Mouse (Mus musculus) cerebellum, adult 11-12 months (tissue): Measurements from ENCODE around the gene Clic1.

ENCODE experiments used
- DNase-seq: peaks from one replicate; pipeline ENCODE4 v3.0.0; 2022

Gene Clic1

DNA sequence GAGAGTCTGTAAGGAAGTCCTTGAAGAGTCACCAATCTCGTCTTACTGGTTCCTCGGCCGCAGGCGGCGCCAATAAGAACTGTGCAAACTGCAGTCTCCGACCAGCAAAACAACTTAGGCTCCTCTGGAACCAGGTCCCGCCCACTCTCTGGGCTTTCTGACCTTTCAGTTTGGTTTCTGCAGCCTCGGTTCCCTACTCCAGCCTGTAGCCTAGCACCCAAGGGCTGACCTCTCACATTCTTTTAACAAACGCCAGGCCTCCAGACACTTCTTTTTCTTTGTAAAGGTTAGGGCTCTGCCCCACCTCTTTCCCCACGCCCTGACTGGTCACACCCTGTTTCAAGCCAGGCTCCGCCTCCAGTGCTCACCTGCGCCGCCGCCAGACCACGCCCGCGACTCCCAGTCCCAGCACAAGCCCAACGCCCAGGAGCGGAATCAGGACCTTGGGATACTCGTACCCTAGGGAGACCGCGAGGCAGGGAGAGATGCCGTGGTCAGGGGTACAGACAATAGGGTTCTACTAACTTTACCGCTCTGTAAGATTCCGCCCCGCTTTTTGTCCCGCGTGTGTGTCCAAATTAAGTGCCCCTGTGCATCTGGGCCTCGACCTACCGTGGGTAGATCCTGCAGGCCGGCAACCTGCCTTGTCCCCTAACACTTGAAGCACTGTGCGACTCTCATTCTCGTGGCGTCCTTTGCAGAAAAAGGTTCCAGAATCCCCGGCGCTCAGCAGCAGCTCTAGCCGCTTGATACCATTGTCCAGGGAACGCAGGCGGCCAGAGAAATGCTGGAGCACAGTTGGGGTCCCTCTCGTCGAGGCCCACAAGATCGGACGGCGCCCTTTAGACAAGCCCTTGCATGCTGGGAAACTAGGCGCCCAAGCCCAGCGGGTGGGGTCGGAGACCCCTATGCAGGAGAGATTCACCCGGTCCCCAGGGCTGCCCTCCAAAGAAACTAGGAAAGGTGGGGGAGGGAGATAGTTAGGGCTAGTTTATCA, 15.5 kb downstream of the Clic1 start, which contains the start of gene Ly6g6c:
Gene Ly6g6c (plus strand): TSS at position 438 of the 997 bp plus-strand sequence.
- peak; percentile 73 for DNase-seq

DNA sequence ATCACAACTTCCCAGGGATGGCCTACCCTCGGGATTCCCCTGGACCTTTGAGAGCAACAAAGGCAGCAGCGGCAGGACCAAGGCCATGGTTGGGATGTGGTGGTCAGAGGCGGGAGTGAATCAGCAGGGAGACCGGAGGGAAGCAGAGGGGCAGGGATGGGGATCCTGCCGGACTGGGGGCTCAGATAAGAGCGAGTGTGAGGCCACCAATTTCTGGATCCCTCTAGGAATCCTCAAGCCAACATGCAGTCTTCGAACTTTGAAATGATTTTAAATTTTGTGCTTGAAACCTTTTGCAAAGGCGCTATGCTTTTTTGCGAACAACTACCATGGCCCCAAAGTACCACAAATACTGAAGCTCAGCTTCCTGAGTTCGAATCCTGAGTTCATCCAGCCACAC, 16.3 kb downstream of the Clic1 start, which contains the start of gene Mpig6b:
Gene Mpig6b (minus strand): TSS at position 101 of the 400 bp plus-strand sequence.
- no peak for DNase-seq

DNA sequence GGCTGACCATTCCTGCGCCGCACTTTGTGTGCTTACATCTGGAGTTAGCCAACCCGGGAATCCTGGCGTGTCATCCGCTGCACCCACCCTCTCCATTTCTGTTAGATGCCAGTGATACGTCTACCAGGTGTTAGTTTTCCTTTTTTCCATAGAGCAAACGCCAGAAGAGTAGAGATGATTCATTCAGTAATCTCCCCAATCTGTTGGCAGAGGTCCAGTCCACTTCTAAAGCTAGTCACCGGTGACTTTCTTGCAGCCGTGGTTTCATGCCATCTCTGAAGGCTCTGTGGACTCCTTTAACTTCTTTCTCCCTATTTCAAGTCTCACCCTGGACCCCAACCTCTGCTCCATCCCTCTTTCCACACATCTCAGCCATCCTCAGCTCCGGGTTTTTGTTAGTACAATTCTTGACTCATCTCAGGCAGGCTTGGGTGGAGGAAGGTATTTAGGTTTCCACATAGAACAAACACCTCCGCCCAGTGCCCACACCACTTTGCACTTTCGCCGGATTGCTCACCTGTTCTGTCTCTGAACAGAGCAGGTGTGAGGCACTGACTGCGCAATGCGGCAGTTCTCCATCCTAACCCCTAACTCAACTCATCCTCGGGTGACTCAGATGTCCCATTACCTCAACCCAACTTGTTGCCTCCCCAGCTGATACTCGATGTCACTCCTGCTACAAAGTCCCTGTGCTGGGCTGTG, 18.6 kb downstream of the Clic1 start:
- peak; percentile 55 for DNase-seq

DNA sequence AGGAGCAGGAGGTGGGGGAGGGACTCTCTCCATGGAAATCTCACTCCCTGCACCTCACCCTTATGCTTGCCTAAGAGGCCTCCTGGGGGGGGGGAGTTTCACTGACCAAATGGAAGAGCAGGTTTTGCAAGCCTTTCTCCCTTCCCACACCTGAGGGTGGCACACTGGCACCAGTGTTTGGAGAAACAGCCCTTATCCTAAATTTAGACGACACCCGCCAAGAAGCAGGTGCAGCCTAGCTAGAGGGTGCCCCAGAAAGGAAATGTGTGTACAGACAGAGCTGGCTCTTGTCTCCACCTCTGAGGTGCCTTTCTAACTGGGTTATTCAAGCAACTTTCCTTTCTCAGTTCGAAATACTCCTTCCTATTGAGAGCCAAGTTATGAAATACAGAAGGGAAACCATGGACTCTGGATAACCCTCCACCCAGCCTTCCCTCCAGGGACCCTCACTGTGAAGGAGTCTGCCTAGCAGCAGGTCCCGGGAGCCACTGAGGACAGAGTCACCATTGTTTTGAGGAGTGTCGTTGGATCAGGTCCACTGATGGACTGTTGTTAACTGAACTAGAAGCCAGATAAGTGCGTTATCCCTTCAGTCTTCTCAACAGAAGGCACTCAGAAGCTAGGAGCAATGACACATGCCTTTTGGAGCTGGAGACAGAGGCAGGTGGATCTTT, 20.9 kb downstream of the Clic1 start:
- peak; percentile 95 for DNase-seq

DNA sequence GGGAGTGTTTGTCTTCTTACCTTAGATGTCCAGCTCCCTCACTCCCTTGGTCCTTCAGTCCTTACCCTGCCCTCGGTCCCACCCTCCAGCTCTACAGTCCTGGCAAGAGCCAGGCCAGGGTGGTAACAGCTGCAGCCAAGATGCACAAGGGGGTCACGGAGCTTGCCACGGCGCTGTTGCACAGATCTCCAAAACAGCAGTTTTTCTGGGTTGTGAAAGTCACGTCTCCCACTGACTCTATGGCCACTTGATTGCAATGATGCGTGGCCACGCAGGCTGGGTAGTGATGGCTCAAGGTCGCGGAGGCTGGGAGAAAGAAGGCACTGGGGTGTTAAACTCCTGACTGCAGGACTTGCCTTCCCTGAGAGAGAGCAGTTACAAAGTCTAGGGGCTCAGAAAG, 21.7 kb downstream of the Clic1 start:
- DNase-seq: peak; percentile 56

DNA sequence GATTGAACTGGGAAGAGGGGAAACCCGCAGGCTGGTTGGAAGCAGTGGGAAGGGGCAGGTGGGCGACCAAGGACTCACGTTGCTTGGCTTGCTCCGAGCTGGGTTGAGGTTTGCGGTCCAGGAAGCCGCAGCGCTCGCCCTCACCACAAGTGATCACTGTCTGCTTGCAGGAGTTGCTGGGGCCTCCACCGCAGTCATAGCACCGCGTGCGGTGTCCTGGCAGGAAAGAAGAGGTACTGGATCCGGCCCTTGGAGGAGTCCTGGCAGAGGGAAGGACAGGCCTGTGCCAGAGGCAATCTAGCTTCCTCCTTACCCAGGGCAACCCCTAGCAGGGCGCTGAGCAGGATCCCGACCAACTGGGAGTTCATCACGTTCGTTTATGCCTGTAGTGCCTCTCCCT, 24.3 kb downstream of the Clic1 start:
- peak; percentile 93 for DNase-seq

DNA sequence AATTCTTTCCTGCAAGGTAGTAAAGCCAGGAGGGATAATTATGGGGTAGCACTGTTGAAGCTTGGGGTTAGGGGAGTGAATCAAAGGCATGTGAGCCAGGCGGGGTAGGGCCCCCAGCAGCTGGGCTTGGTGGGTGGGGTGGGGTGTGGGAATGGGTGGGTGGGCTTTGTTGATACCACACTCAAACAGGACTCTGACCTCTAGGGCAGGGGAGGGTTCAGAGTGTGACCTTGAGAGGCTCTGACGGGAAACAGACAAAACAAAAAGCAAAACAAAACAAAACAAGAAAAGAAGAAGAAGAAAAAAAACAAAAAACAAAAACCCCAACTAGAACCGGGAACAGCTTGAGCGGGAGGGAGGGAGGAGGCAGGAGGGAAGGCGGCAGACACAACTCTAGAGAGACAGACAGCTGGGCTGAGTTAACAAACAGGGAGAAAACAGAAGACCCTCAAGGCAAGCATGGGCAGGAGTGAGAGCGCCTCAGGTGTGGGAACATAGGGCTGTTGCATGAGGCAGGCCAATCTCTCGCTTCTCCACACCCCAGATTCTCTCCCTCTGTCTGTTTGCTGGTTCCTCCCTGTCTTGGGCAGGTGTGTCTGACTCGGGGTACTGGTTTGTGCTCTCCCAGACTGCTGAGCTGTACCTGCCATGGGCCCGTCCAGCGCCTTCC, 26.9 kb downstream of the Clic1 start, which contains the start of gene Ly6g6e:
Gene Ly6g6e (plus strand): TSS at position 396 of the 670 bp plus-strand sequence.
- no peak for DNase-seq

DNA sequence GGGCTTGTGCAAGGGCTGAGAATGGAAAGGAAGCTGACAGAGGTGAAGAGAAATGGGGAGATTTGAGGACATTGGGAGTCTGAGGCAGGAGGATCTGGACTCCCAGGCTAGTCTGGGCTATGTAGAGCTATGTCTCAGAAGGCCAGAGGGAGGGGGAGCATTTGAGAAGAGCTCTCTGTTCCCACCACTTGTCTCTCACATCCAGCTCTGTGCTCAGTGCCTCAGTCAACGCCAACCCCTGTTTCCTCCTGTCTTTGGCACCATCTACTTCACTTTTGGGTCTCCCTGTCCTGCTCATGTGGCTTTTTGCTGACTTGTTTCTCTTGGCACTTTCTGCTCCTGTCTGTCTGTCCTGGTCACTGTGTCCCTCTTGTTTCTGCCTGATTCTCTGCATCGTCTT, 27.5 kb downstream of the Clic1 start:
- DNase-seq: no peak

DNA sequence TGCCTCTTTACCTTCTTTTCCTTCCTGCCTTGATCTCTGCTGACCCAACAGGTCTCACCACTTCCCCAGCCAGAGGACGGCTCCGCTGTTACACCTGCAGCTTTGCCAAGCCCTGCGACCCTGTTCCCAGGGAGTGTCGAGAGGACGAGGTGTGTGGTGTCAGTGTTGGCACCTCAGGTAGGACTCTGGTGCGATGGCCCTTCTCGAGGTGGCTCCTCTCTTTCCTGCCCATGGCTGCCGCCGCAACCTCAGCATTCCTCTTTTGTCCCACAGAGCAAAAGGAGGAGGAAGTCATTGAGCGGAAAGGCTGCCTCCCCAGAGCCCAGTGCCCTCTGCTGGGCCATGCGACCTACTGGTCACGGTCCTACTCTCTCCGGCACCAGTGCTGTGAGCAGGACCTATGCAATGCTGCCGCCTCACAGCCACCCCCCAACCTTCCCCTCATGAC, 28.0 kb downstream of the Clic1 start, which contains the start of gene Ly6g6d:
Gene Ly6g6d (minus strand): TSS at position 280 of the 448 bp plus-strand sequence.
- DNase-seq: peak; percentile 68

DNA sequence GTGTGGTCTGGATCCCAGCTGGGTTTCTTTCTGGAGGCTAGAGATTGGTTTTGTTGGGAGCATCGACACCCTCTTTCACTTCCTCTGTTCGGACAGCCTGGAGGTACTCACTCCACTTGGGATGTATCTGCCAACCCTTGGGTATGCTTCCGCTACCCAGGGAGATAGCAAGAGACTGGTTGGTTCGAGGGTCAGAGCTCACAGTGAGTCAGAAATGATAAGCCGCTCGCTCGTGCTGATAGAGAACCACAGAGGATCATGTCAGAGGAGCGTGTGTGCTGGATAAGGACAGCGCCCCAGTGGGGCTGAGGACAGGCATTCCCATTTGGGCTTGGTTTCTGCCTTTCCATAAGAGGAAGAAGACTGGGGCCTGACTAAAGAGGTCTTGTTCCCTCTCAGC, 30.0 kb downstream of the Clic1 start:
- DNase-seq: no peak

DNA sequence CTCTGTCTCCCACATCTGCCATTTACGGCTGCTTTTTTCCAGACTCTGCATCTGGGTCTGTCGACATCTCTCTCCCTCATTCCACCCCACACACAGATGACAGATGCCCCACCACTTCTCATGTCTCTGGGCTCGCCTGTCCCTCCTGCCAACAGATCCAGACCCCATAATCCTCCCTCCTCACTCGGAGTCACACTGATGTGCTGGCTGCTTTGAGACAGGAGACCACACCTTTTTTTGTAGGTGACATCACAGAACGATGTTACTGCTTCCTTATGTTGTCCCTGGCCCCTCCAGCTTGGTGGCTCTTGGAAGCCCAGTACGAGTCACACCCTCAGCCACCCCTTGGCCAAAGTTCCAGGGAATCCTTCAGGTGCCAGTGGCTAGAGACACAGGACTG, 30.5 kb downstream of the Clic1 start:
- no peak for DNase-seq

DNA sequence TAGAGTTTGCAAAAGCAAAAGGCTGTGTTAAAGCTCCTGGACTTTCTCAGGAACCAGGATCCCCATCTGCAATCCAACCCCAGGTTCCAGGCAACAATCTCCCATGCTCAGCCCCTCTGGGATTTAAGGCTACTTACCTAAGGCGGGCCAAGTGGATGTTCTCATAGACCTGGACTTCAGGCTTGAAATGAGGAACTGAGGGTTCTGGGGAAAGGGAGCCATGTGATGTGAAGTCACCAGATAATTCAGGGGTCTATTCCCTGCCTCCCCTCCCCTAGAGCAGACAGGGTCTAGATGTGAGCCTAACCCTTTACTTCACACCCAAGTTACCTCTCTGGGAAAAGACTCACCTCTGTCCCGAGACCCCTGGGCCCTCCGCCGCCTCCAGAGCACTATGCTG, 30.9 kb downstream of the Clic1 start:
- no peak for DNase-seq

DNA sequence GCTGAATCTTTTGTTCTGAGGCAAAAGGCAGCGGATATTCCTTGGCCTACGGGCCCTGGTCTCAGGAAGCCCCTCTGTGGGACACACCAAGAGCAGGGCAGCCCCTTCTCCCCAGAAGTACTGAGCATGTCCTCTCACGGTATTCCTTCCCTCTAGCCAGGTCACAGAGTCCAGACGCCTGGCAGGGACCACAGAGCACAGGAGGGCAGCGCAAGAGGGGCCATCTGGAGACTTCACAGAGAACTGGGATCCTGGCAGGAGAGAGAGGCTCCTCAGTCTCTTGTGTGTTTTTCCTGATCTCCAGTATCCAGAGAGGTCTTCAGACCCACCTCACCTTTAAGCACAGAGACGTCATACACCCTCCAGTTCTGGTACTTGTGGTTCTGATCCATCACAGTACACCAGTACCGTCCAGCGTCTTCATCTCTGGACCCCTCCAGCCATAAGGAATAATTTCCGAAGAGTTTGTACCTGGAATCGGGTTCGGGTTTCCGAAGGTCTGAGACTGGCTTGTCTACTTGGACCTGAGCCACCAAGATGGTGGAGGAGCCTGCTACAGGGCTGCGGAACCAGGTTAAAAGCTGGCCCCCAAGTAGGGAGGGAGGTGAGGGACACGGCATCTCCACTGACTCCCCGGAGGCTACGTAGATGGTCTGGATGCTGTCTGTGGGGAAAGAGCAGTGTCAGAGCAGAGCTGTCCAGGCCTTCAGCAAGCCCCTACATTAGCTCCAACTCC, 33.2 kb downstream of the Clic1 start:
- peak; percentile 86 for DNase-seq

DNA sequence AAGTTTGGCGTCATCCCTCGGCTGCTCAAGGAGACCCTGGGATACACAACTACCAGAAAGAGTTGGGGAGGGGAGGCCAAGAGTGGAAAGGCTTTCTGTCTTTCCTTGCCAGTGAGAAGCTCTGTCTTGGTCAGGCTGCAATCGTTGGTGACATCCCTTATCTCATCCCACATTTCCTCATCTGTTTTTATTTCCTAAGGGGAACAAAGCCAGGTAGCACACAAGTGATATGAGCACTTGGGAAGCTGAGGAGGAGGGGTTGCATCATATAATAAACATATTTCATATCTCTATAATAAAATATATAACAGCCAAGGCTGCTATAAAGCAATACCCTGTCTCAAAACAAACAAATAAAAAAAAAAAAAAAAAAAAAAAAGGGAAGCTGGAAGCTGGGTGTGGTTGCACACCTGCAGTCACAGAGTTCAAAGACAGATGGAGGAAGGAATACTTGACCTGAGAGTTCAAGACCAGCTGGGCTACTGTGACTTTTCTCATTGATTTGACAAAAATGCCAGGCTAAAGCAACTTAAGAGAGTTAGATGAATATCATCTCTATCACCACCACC, 34.2 kb downstream of the Clic1 start:
- DNase-seq: no peak

DNA sequence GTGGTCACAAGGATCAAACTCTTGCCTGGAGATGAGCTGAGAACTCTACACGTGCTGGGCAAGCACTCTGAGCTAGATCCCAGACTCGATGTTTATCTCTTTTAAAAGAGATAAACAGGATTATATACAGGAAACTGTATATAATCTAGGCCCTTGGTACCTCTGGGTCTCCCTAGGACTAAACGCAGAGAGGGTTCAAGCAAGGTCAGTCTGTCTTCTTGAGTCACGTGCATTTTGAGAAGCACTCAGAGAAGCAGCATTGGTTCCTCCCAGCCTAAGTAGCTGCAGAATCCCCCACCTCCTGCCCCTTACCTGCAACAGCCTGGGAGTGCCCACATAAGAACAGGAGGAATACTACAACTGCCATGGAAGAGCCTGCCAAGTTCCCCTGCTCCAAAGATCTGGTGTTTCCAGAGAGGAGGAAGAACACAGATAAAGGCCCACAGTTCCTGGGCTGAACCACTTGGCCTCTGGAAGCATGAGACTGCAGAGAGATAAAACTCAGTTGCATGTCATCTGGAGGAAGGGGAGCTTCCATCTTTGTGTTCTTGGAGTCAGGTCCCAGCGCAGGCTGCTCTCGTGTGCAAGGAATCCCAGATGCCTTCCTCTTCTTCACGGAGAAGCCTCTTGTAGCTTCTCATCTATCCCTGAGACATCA, 35.6 kb downstream of the Clic1 start, which contains the start of gene Ly6g6f:
Gene Ly6g6f (minus strand): TSS at position 403 of the 658 bp plus-strand sequence.
- no peak for DNase-seq

DNA sequence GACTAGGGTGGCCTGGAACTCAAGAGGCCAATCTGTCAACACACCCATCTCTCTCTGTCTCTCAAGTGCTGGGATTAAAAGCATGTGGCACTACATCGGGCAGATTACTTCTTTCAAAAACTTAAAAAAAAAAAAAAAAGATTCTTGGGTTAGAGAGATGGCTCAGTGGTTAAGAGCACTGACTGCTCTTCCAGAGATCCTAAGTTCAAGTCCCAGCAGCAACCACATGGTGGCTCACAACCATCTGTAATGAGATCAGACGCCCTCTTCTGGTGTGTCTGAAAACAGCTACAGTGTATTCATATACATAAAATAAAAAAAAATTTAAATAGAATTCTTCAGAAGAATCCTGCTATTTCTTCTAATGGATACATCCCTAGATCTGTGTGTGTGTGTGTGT, 38.4 kb downstream of the Clic1 start:
- DNase-seq: no peak

DNA sequence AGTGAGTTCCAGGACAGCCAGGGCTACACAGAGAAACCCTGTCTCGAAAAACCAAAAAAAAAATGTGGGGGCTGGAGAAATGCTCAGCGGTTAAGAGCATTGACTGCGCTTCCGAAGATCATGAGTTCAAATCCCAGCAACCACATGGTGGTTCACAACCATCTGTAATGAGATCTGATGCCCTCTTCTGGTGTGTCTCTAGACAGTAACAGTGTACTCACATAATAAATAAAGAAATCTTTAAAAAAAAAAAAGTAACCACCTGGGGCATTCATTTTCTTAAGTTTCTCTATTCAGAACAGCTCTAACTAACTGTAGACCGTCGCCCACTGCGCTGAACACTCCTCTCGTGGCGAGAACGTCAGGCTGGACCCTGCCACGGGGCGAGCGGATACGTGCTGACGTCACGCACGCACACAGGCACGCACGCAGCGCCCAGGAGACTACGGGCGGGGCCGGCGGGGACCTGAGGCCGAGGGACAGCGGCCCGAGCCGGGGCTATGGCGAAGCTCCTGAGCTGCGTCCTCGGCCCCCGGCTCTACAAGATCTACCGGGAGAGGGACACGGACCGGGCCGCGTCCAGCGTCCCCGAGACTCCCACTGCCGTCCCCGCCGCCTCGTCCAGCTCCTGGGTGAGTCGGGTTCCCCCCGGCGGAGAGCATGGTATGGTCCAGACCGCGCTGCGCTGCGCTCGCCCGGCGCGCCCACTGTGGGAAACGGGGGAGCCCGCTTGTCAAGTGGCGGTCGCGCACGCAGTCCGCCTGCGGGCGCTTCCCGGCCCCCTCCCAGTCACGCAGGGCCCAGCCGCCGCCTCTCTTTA, 39.3 kb downstream of the Clic1 start, which contains the start of gene Abhd16a:
Gene Abhd16a (plus strand): TSS at position 439 of the 820 bp plus-strand sequence.
- DNase-seq: peak; percentile 96

DNA sequence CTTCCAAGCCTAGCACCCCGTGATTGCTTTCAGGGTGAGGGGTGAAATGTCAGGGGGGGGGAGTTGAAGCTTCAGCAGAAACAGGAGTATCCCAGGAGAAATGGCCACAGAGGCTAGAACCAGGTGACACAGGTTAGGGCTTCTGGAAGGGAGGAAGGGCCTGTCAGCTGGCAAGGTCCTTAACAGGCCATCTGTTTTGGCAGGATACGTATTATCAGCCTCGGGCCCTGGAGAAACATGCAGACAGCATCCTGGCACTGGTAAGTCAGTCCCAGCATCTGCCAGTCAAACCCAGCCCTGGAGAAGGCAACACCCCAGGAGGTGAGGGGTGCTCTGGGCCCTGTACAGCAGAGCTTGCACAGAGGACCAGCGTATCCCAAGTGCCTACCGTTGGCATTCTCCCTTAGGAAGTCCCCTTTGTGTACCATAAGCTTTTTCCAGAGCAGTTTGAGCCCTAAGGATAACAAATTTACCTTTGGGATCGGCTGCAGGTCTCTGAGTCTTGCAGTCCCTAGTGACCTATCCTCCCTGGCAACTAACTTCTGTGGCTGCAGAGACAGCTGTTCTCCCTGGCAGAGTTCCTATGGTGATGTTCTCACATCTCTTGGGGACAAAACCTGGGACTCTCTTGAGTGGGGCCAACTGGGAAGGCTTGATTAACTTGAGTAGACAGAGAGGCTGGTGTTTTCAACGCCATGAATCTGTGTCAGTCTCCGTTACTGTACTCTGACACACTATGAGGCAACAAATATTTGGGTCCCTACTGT, 40.6 kb downstream of the Clic1 start:
- DNase-seq: peak; percentile 96
